Mouse (Mus musculus) ES-Bruce4 (cell line): ENCODE data around the gene Atf4. TPM values are rescaled to one million over a fixed set of nuclear protein-coding genes. Genes with fewer than 3 reads are reported as not detected.

ENCODE experiments used
- H3K27ac ChIP-seq: 2 replicates; pipeline ENCODE4 v1.5.1; 2012; ENCODE audit warnings: low read length, inconsistent platforms; ENCODE audit not compliant: insufficient read depth
- H3K27me3 ChIP-seq: 2 replicates; pipeline ENCODE4 v1.6.1; 2012; ENCODE audit warnings: mild to moderate bottlenecking, low read length, inconsistent platforms; ENCODE audit not compliant: control insufficient read depth, poor library complexity, insufficient read depth, severe bottlenecking
- H3K36me3 ChIP-seq: 2 replicates; pipeline ENCODE4 v1.6.1; 2012; ENCODE audit warnings: inconsistent platforms, mild to moderate bottlenecking, low read length, moderate library complexity; ENCODE audit not compliant: control insufficient read depth, poor library complexity, insufficient read depth, severe bottlenecking
- H3K4me1 ChIP-seq: one replicate; pipeline ENCODE4 v1.8.1; 2011; ENCODE audit warnings: low read length; ENCODE audit not compliant: control insufficient read depth, insufficient read depth
- H3K4me3 ChIP-seq: 2 replicates; pipeline ENCODE4 v1.5.1; 2011; ENCODE audit warnings: low read depth, mild to moderate bottlenecking, low read length
- H3K9ac ChIP-seq: 2 replicates; pipeline ENCODE4 v1.6.1; 2012; ENCODE audit warnings: low read depth, mild to moderate bottlenecking, inconsistent platforms; ENCODE audit not compliant: poor library complexity, severe bottlenecking
- H3K9me3 ChIP-seq: replicated peaks from 2 replicates; pipeline ENCODE4 v1.6.1; 2012; ENCODE audit warnings: mild to moderate bottlenecking, low read length, inconsistent platforms; ENCODE audit not compliant: control insufficient read depth, poor library complexity, insufficient read depth, severe bottlenecking
- CTCF ChIP-seq: IDR thresholded peaks from one replicate; pipeline ENCODE4 v1.8.1; 2011; ENCODE audit warnings: low read depth, low read length
- EP300 ChIP-seq: IDR thresholded peaks from 2 replicates; pipeline ENCODE4 v1.6.1; 2011; ENCODE audit warnings: low read depth, low read length; ENCODE audit not compliant: insufficient read depth
- POLR2A ChIP-seq: IDR thresholded peaks from one replicate; pipeline ENCODE4 v1.8.1; 2011; ENCODE audit warnings: low read length; ENCODE audit not compliant: insufficient read depth
- polyA plus RNA-seq: library from polyadenylated mRNA; stranded (reverse); fragments of >200 nt; gene quantifications from 2 replicates; pipeline ENCODE4 v1.2.4, GENCODE M21; 2011; ENCODE audit warnings: low read depth; ENCODE audit not compliant: missing spikeins, insufficient read depth, insufficient read length

Gene Atf4
- polyA plus RNA-seq, 1 experiment = 193 TPM

DNA sequence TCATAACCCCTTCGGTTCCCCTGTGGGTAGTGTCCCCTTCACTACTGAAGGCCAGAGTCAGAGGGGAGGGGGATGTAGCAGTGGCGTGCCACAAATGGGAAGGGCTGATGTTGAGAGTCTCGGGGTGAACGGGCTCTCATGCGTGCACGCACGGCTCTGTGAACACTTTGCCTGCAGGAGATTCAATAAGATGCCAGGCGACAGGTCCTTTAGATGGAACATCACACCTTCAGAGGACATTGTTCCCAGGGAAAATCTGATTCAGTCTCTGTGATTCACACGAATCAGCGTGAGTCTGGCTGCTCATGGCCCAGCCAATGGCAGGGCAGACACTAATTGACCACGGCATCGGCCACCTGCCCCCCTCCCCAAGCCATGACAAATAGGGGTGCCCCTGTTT lies 49.2 kb downstream of the Atf4 start:
- Histone ChIP-seq H3K9me3 (no peaks in the 10 kb centered on the region), H3K9ac (no peak overlapping the region), H3K36me3 (no peaks in the 10 kb centered on the region), H3K27ac (no peak overlapping the region), H3K27me3 (no peaks in the 10 kb centered on the region), H3K4me3 (no peak overlapping the region), H3K4me1 (no peaks in the 10 kb centered on the region)
- no peak for TF ChIP-seq EP300
- no peak for TF ChIP-seq CTCF
- TF ChIP-seq POLR2A = no peak

DNA sequence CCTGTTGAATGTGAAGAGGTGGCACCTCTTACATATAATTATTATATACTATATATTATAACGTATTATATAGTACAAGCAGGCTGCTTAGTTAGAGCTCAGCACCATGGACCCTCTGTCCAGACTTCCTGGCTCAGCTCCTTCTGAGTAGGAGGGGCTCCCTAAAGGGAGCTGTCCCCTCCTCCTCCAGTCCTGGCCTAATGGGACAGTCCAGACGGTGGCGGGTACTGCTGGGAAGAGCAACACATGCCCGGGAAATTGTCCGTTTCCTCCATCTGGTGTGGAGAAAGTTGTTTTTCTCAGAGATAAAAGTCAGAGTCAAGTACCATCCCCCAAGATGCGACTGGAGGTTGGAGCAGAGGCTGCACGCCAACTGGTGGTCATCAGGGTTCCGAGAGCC lies 51.2 kb downstream of the Atf4 start:
- Histone ChIP-seq H3K4me3 (no peak overlapping the region), H3K4me1 (no peaks in the 10 kb centered on the region), H3K9me3 (no peaks in the 10 kb centered on the region), H3K27me3 (no peaks in the 10 kb centered on the region), H3K9ac (no peak overlapping the region), H3K36me3 (no peaks in the 10 kb centered on the region), H3K27ac (no peak overlapping the region)
- TF ChIP-seq CTCF = no peak
- no peak for TF ChIP-seq POLR2A
- TF ChIP-seq EP300 = no peak

Other genes with a start within 250 kb of the Atf4 start
- 16.8 and 17.1 TPM in 2 replicates for gene Pdgfb, start 240.2 kb upstream of the Atf4 start, polyA plus RNA-seq
- 30.7 and 32.3 TPM in 2 replicates for gene Syngr1, start 163.8 kb upstream of the Atf4 start, polyA plus RNA-seq
- 2,815 and 3,044 TPM in 2 replicates for gene Rpl3, start 163.3 kb upstream of the Atf4 start, polyA plus RNA-seq
- 13.5 and 15.6 TPM in 2 replicates for gene Tab1, start 122.1 kb upstream of the Atf4 start, polyA plus RNA-seq
- 6.2 and 6.3 TPM in 2 replicates for gene Mgat3, start 81.5 kb upstream of the Atf4 start, polyA plus RNA-seq
- 35.7 and 38.4 TPM in 2 replicates for gene Mief1, start 21.2 kb upstream of the Atf4 start, polyA plus RNA-seq
- gene AC140267.1, start 19.3 kb upstream of the Atf4 start, polyA plus RNA-seq = not detected in 2 replicates
- gene Rps19bp1, start 9.1 kb downstream of the Atf4 start, polyA plus RNA-seq = 28.1 and 33.2 TPM in 2 replicates
- gene Cacna1i, start 32.1 kb downstream of the Atf4 start, polyA plus RNA-seq = not detected in 2 replicates